ENCODE assay signal across 13 mouse cellular contexts in genomic region chr2:163676321-163676720, GRCm38 (mm10). TPM values are rescaled to one million over a fixed set of nuclear protein-coding genes. Genes with fewer than 3 reads are reported as not detected.
A peak's percentile ranks its signal among the peaks of the same experiment; 100 is the strongest.
DNase-seq lines count a peak whose midpoint lies in the region; ATAC-seq and TF ChIP-seq lines count a peak whose summit lies in the region.
"Had no signal": no experiment of that assay in that cellular context is flagged by ENCODE, and none has a peak within 500 bp of the region (broad histone marks: within the 10 kb centered on the region; RNA-seq: fewer than 3 reads in every experiment).

No protein-coding gene starts in this region.

- H3K4me3 ChIP-seq in hindbrain, postnatal 0 days (ENCODE audit: low read length): no peak overlapping the region
- no peak overlapping the region for H3K4me3 ChIP-seq in hindbrain, embryonic 10.5 days
- no peak overlapping the region for H3K4me3 ChIP-seq in spleen, adult 2 months (ENCODE audit: extremely low read depth, insufficient read depth, insufficient read length)
- H3K4me3 ChIP-seq in liver, embryonic 13.5 days (replicated peaks): no peak overlapping the region
- no peak overlapping the region for H3K4me3 ChIP-seq in forebrain, embryonic 10.5 days
- H3K4me3 ChIP-seq: midbrain, embryonic 10.5 days had no signal

- no peak for ATAC-seq in hindbrain, postnatal 0 days
- no peak for ATAC-seq in liver, embryonic 13.5 days (ENCODE audit: low read depth)
- ATAC-seq: activated CD4-positive, CD25-positive, alpha-beta regulatory T cell, adult 4 months had no signal

- no peaks in the 10 kb centered on the region for H3K27me3 ChIP-seq in hindbrain, postnatal 0 days (ENCODE audit: insufficient read depth, low read length)
- no peaks in the 10 kb centered on the region for H3K27me3 ChIP-seq in hindbrain, embryonic 10.5 days (ENCODE audit: insufficient read depth, poor library complexity, severe bottlenecking)
- no peaks in the 10 kb centered on the region for H3K27me3 ChIP-seq in spleen, adult 2 months (ENCODE audit: control insufficient read depth, insufficient read depth, low read length)
- no peaks in the 10 kb centered on the region for H3K27me3 ChIP-seq in liver, embryonic 13.5 days
- H3K27me3 ChIP-seq in forebrain, embryonic 10.5 days (ENCODE audit: poor library complexity, severe bottlenecking): no peaks in the 10 kb centered on the region

- DNase-seq in hindbrain, postnatal 0 days (ENCODE audit: low spot score): no peak
- DNase-seq in hindbrain, embryonic 10.5 days (ENCODE audit: low spot score): no peak
- no peak for DNase-seq in spleen, adult 2 months (ENCODE audit: low read depth in 1 of 2, low spot score in 2 of 2)
- no peak for DNase-seq in spleen, postnatal 14 days (ENCODE audit: low spot score in 2 of 2)
- no peak for DNase-seq in liver, embryonic 13.5 days
- no peak for DNase-seq in forebrain, embryonic 10.5 days (ENCODE audit: extremely low spot score, low spot score)
- no peak for DNase-seq in adrenal gland, postnatal 10 days
- DNase-seq in adrenal gland, postnatal 14 days: no peak
- DNase-seq: cerebellum, adult 11-12 months; gastrocnemius, postnatal 36 days; spleen, adult 18-20 months had no signal

- H3K9ac ChIP-seq in hindbrain, postnatal 0 days (replicated peaks; ENCODE audit: low read length): no peak overlapping the region
- H3K9ac ChIP-seq in liver, embryonic 13.5 days: no peak overlapping the region

- H3K27ac ChIP-seq in hindbrain, postnatal 0 days: 0 out of 2 replicates have a peak overlapping the region, but pooled peaks have one; percentile 4
- no peak overlapping the region for H3K27ac ChIP-seq in hindbrain, embryonic 10.5 days
- peak overlapping the region; percentile 75 for H3K27ac ChIP-seq in spleen, adult 2 months (ENCODE audit: insufficient read depth, low read length)
- H3K27ac ChIP-seq in liver, embryonic 13.5 days: peak overlapping the region; percentile 30
- no peak overlapping the region for H3K27ac ChIP-seq in forebrain, embryonic 10.5 days
- H3K27ac ChIP-seq: midbrain, embryonic 10.5 days had no signal

- H3K36me3 ChIP-seq in hindbrain, postnatal 0 days (ENCODE audit: insufficient read depth, low read length): no peaks in the 10 kb centered on the region
- peaks cover 11% of the 10 kb centered on the region for H3K36me3 ChIP-seq in hindbrain, embryonic 10.5 days
- H3K36me3 ChIP-seq in spleen, adult 2 months (ENCODE audit: control insufficient read depth, insufficient read depth, low read length): peaks cover 2% of the 10 kb centered on the region; the same call in 1 of the 2 replicates
- H3K36me3 ChIP-seq in liver, embryonic 13.5 days: 0 out of 2 replicates have a peak, but pooled peaks cover 6% of the 10 kb centered on the region
- H3K36me3 ChIP-seq in forebrain, embryonic 10.5 days (replicated peaks): peaks cover 4% of the 10 kb centered on the region; the same call in 1 of the 2 replicates

- no peaks in the 10 kb centered on the region for H3K9me3 ChIP-seq in hindbrain, postnatal 0 days (ENCODE audit: low read length)
- no peaks in the 10 kb centered on the region for H3K9me3 ChIP-seq in hindbrain, embryonic 10.5 days
- H3K9me3 ChIP-seq in liver, embryonic 13.5 days (replicated peaks): no peaks in the 10 kb centered on the region
- H3K9me3 ChIP-seq in forebrain, embryonic 10.5 days: no peaks in the 10 kb centered on the region
- H3K9me3 ChIP-seq: midbrain, embryonic 10.5 days had no signal

- TF ChIP-seq CTCF in hindbrain, postnatal 0 days (IDR thresholded peaks at IDR 0.05; ENCODE audit: low read depth): no peak
- TF ChIP-seq CTCF in spleen, adult 2 months (IDR thresholded peaks at IDR 0.05; ENCODE audit: extremely low read depth, insufficient read depth, insufficient read length, insufficient replicate concordance): no peak

- no peak for TF ChIP-seq POLR2A in spleen, adult 2 months (IDR thresholded peaks at IDR 0.05; ENCODE audit: low read depth, low read length)

- WGBS in hindbrain, postnatal 0 days: 91% methylated on average over 4 of the region's 4 CpGs
- 93% methylated on average over 4 of the region's 4 CpGs for WGBS in hindbrain, embryonic 10.5 days
- 55% methylated on average over 4 of the region's 4 CpGs for WGBS in spleen, adult 2 months
- WGBS in liver, embryonic 13.5 days (ENCODE audit: insufficient replicate concordance): 81% methylated on average over 4 of the region's 4 CpGs
- 95% methylated on average over 4 of the region's 4 CpGs for WGBS in forebrain, embryonic 10.5 days

- H3K4me1 ChIP-seq in hindbrain, postnatal 0 days (ENCODE audit: insufficient read depth, low read length): peaks cover 13% of the 10 kb centered on the region
- peaks cover 26% of the 10 kb centered on the region for H3K4me1 ChIP-seq in hindbrain, embryonic 10.5 days (replicated peaks)
- H3K4me1 ChIP-seq in spleen, adult 2 months (ENCODE audit: control insufficient read depth, insufficient read depth, insufficient read length): peaks cover 45% of the 10 kb centered on the region; the same call in 1 of the 2 replicates
- H3K4me1 ChIP-seq in liver, embryonic 13.5 days (replicated peaks): peaks cover 56% of the 10 kb centered on the region
- peaks cover 25% of the 10 kb centered on the region for H3K4me1 ChIP-seq in forebrain, embryonic 10.5 days

- H3K4me2 ChIP-seq in hindbrain, postnatal 0 days (ENCODE audit: low read depth, low read length): no peak overlapping the region
- no peak overlapping the region for H3K4me2 ChIP-seq in liver, embryonic 13.5 days

RNA-seq across cellular contexts. Expression of gene Pkig, which starts 18.1 kb away (rescaled TPM):
- total RNA-seq in hindbrain, postnatal 0 days (2014; rRNA removed): 70.8 and 95.2 TPM in 2 replicates
- polyA plus RNA-seq in hindbrain, postnatal 0 days (2015; fragmentation: Nextera tagmentation; extraction: Ambion mirVana): 136 and 141 TPM in 2 replicates
- polyA plus RNA-seq in hindbrain, embryonic 10.5 days (2016; fragmentation: Nextera tagmentation; extraction: Ambion mirVana): 158 and 185 TPM in 2 replicates
- polyA plus RNA-seq in spleen, adult 2 months (2012; rRNA removed): 138 and 179 TPM in 2 replicates
- 122 and 139 TPM in 2 replicates for polyA plus RNA-seq in liver, embryonic 13.5 days (2015; fragmentation: Nextera tagmentation; extraction: Ambion mirVana)
- 212 and 215 TPM in 2 replicates for polyA plus RNA-seq in forebrain, embryonic 10.5 days (2016; fragmentation: Nextera tagmentation; extraction: Ambion mirVana)
- total RNA-seq in adrenal gland, postnatal 10 days (2021): 10 to 100 TPM; 46.9 to 60.8 TPM
- total RNA-seq in adrenal gland, postnatal 14 days (2021): 44.2 and 46.9 TPM in 2 replicates

RNA-seq across cellular contexts. Expression of gene Serinc3, which starts 31.4 kb away (rescaled TPM):
- 82.6 and 97.4 TPM in 2 replicates for total RNA-seq in hindbrain, postnatal 0 days (2014; rRNA removed)
- polyA plus RNA-seq in hindbrain, postnatal 0 days (2015; fragmentation: Nextera tagmentation; extraction: Ambion mirVana): 35.9 and 36.5 TPM in 2 replicates
- polyA plus RNA-seq in hindbrain, embryonic 10.5 days (2016; fragmentation: Nextera tagmentation; extraction: Ambion mirVana): 24.2 and 25.6 TPM in 2 replicates
- 400 and 443 TPM in 2 replicates for polyA plus RNA-seq in spleen, adult 2 months (2012; rRNA removed)
- polyA plus RNA-seq in liver, embryonic 13.5 days (2015; fragmentation: Nextera tagmentation; extraction: Ambion mirVana): 112 and 130 TPM in 2 replicates
- 22.1 and 24.1 TPM in 2 replicates for polyA plus RNA-seq in forebrain, embryonic 10.5 days (2016; fragmentation: Nextera tagmentation; extraction: Ambion mirVana)
- 100 to 1,000 TPM; 350 to 392 TPM for total RNA-seq in adrenal gland, postnatal 10 days (2021)
- 390 and 468 TPM in 2 replicates for total RNA-seq in adrenal gland, postnatal 14 days (2021)

Comparison
In these comparisons a context has a peak if more than half of its experiments do, and no peak if none do; other contexts are left out.
1. H3K27ac ChIP-seq: peak in hindbrain, postnatal 0 days (single experiment), spleen, adult 2 months (single experiment) and liver, embryonic 13.5 days (single experiment); none in hindbrain, embryonic 10.5 days (single experiment) and forebrain, embryonic 10.5 days (single experiment).